Mouse (Mus musculus) erythroblast, embryonic 14.5 days (primary cell): ENCODE data around the gene Notch1.

ENCODE experiments used
- GATA1 ChIP-seq: IDR thresholded peaks from 2 replicates; pipeline ENCODE4 v1.6.1; 2012; ENCODE audit warnings: low read length, inconsistent platforms, mixed read lengths
- TAL1 ChIP-seq: IDR thresholded peaks from 3 replicates; pipeline ENCODE4 v1.6.1; 2012; ENCODE audit warnings: low read length, inconsistent platforms, mixed read lengths

GRCm38 (mm10) chr2:26423086-26423485 is 93.4 kb downstream of the Notch1 start:
- TF ChIP-seq GATA1, result no peak
- no peak for TF ChIP-seq TAL1
